Mouse (Mus musculus): ENCODE measurements around the gene Dynlt1b. TPM values are rescaled to one million over a fixed set of nuclear protein-coding genes. Genes with fewer than 3 reads are reported as not detected.

Gene Dynlt1b
- polyA plus RNA-seq, 2 experiments, result 130 to 254 TPM

Other genes starting within 250 kb of the Dynlt1b start
- gene Tmem181a, start 173.3 kb upstream of the Dynlt1b start, polyA plus RNA-seq (2012; rRNA removed), result 1.7 and 2.3 TPM in 2 replicates
- gene Tmem181a, start 173.3 kb upstream of the Dynlt1b start, polyA plus RNA-seq (2014; fragmentation: Nextera tagmentation; extraction: Ambion mirVana), result 1.8 and 2.5 TPM in 2 replicates
- gene Dynlt1a, start 112.6 kb upstream of the Dynlt1b start, polyA plus RNA-seq (2012; rRNA removed), result 6.5 and 7.2 TPM in 2 replicates
- gene Dynlt1a, start 112.6 kb upstream of the Dynlt1b start, polyA plus RNA-seq (2014; fragmentation: Nextera tagmentation; extraction: Ambion mirVana), result 6.0 and 6.4 TPM in 2 replicates
- 5.3 and 6.2 TPM in 2 replicates for gene Dynlt1c, start 171.6 kb downstream of the Dynlt1b start, polyA plus RNA-seq (2012; rRNA removed)
- gene Dynlt1c, start 171.6 kb downstream of the Dynlt1b start, polyA plus RNA-seq (2014; fragmentation: Nextera tagmentation; extraction: Ambion mirVana), result 2.8 and 4.6 TPM in 2 replicates
- 61.5 and 69.6 TPM in 2 replicates for gene Dynlt1f, start 225.8 kb downstream of the Dynlt1b start, polyA plus RNA-seq (2012; rRNA removed)
- gene Dynlt1f, start 225.8 kb downstream of the Dynlt1b start, polyA plus RNA-seq (2014; fragmentation: Nextera tagmentation; extraction: Ambion mirVana), result 106 and 109 TPM in 2 replicates
- gene Sytl3, start 229.0 kb downstream of the Dynlt1b start, polyA plus RNA-seq (2012; rRNA removed), result 0.06 TPM in 1 of 2 replicates, not detected in the other
- gene Sytl3, start 229.0 kb downstream of the Dynlt1b start, polyA plus RNA-seq (2014; fragmentation: Nextera tagmentation; extraction: Ambion mirVana), result 0.15 TPM in 1 of 2 replicates, not detected in the other

Data from liver, embryonic 14.5 days (tissue).